Mouse (Mus musculus): ENCODE data around the gene Cyb5d2. TPM values are rescaled to one million over a fixed set of nuclear protein-coding genes. Genes with fewer than 3 reads are reported as not detected.

The Cyb5d2 gene
- polyA plus RNA-seq, 1 experiment from 2014 or later: 3.0 TPM

DNA sequence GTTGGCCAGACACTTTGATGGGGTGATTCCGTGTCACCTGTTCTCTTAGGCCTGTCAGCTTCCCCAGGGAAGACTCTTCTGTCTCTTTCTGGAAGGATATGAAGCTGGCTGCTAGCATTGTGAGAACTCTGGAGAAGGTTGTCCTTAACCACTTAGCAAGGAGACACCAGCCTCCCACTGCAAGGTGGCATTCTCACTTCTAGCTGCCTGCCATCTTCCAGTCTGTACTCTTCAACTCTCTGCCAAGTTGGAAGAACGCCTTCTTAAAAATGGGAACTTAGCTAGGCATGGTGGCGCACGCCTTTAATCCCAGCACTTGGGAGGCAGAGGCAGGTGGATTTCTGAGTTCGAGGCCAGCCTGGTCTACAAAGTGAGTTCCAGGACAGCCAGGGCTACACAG is 17.7 kb upstream of the Cyb5d2 start:
- peaks cover 2% of the 10 kb centered on the region; the same call in 1 of the 2 replicates for H3K36me3 ChIP-seq (ENCODE audit: control insufficient read depth, insufficient read depth, low read length)
- whole genome bisulfite sequencing: 89% methylated on average over 5 of the region's 5 CpGs
- H3K27me3 ChIP-seq (ENCODE audit: control insufficient read depth, insufficient read depth, low read length): no peaks in the 10 kb centered on the region
- no peaks in the 10 kb centered on the region for H3K4me1 ChIP-seq (ENCODE audit: control insufficient read depth, insufficient read depth, low read length)
- no peak overlapping the region for H3K4me3 ChIP-seq (ENCODE audit: low read depth, low read length)
- no peak for ATAC-seq (ENCODE audit: low FRiP score)
- H3K4me2 ChIP-seq: no peak overlapping the region
- H3K9me3 ChIP-seq (ENCODE audit: control insufficient read depth, low read length): no peaks in the 10 kb centered on the region
- no peak overlapping the region for H3K9ac ChIP-seq (ENCODE audit: low read length)
- DNase-seq (ENCODE audit: low spot score, missing footprints): no peak
- H3K27ac ChIP-seq (ENCODE audit: low read depth, low read length): no peak overlapping the region

DNA sequence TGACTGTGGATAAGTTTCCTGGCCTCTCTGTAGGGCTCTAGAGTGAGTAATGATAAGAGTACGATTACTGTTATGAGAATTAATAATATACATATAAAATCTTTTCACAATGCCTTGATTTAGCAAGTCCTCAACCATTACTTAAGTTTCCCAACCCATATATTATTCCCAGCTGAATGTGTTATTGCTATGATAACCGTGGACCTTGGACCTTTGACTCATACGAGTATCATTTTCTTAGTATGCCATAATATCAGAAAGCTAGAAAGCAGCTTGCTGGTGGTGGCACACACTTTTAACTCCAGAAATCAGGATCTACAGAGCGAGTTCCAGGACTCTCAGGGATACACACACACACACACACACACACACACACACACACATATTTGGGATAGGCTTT is 12.1 kb upstream of the Cyb5d2 start:
- H3K36me3 ChIP-seq (ENCODE audit: control insufficient read depth, insufficient read depth, low read length): no peaks in the 10 kb centered on the region
- ATAC-seq (ENCODE audit: low FRiP score) (no peak), DNase-seq (ENCODE audit: low spot score, missing footprints) (no peak)
- no peak overlapping the region for H3K4me3 ChIP-seq (ENCODE audit: low read depth, low read length)
- H3K4me1 ChIP-seq (ENCODE audit: control insufficient read depth, insufficient read depth, low read length): no peaks in the 10 kb centered on the region
- WGBS: 88% methylated on average over 4 of the region's 4 CpGs
- H3K9me3 ChIP-seq (ENCODE audit: control insufficient read depth, low read length): no peaks in the 10 kb centered on the region
- no peaks in the 10 kb centered on the region for H3K27me3 ChIP-seq (ENCODE audit: control insufficient read depth, insufficient read depth, low read length)
- no peak overlapping the region for H3K27ac ChIP-seq (ENCODE audit: low read depth, low read length)
- no peak overlapping the region for H3K4me2 ChIP-seq
- no peak overlapping the region for H3K9ac ChIP-seq (ENCODE audit: low read length)

DNA sequence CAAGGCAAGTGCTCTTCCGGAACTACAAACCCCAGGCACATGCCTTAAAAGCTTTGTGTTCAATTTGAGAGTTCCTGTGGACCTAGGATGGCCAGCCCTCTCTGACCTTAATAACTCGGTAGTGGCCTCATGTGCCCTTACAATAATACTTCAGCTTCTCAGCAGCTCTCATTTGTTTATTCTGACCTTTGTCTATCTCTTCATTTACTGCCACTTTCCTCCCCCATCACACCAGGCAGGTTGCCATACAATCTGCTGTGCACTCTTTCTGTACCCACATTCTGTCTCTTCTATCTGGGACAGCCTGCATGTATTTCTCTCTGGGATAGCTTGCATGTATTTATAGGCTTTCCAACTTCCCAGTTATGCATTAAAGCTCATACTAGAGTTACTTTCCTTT is 10.6 kb upstream of the Cyb5d2 start:
- Histone ChIP-seq H3K27ac (ENCODE audit: low read depth, low read length) (no peak overlapping the region), H3K4me1 (ENCODE audit: control insufficient read depth, insufficient read depth, low read length) (no peaks in the 10 kb centered on the region), H3K27me3 (ENCODE audit: control insufficient read depth, insufficient read depth, low read length) (no peaks in the 10 kb centered on the region), H3K9ac (ENCODE audit: low read length) (no peak overlapping the region), H3K36me3 (ENCODE audit: control insufficient read depth, insufficient read depth, low read length) (no peaks in the 10 kb centered on the region), H3K9me3 (ENCODE audit: control insufficient read depth, low read length) (no peaks in the 10 kb centered on the region), H3K4me2 (no peak overlapping the region), H3K4me3 (ENCODE audit: low read depth, low read length) (no peak overlapping the region)
- DNase-seq (ENCODE audit: low spot score, missing footprints) (no peak), ATAC-seq (ENCODE audit: low FRiP score) (no peak)
- 62% methylated on average over 2 of the region's 2 CpGs for WGBS

DNA sequence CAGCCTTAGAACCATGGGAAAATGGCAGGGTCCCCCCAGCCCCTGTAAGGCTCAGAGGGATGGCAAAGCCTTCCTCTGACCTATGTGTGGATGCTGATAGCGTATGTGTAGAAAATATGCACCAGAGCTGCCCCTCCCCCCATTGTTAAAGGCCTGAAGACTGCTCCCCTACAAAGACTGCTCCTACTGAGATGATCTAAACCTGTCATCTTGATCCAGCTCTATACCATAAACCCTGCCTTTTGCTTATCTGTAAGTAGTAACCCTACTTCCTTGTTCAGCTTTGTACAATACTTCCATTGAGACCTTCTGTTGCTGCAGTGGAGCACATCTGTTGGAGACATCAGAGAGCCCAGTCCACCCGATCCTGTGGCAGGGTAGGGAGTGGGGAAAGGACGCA is 9.3 kb upstream of the Cyb5d2 start:
- no peak for ATAC-seq (ENCODE audit: low FRiP score)
- 89% methylated on average over 3 of the region's 3 CpGs for WGBS
- no peak overlapping the region for H3K4me3 ChIP-seq (ENCODE audit: low read depth, low read length)

DNA sequence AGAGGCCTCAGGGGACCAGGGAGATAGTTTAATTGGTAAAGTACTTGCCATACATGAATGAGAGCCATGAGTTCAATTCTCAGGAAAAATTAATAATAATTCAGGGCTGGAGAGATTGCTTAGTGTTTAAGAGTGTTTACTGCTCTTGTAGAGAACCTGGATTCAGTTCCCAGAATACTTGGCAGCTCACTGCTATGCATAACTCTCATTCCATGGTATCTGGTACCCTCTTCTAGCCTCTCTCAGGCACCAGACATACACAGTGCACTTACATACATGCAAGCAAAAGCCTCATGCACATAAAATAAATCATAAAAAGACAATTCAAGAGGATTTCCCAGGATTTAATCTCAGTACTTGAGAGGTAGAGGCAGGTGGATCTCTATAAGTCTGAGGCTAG is 8.6 kb upstream of the Cyb5d2 start:
- ATAC-seq (ENCODE audit: low FRiP score): no peak
- Histone ChIP-seq H3K4me3 (ENCODE audit: low read depth, low read length) (no peak overlapping the region), H3K4me2 (no peak overlapping the region), H3K9ac (ENCODE audit: low read length) (no peak overlapping the region), H3K4me1 (ENCODE audit: control insufficient read depth, insufficient read depth, low read length) (no peaks in the 10 kb centered on the region), H3K27ac (ENCODE audit: low read depth, low read length) (no peak overlapping the region), H3K36me3 (ENCODE audit: control insufficient read depth, insufficient read depth, low read length) (no peaks in the 10 kb centered on the region), H3K9me3 (ENCODE audit: control insufficient read depth, low read length) (no peaks in the 10 kb centered on the region), H3K27me3 (ENCODE audit: control insufficient read depth, insufficient read depth, low read length) (no peaks in the 10 kb centered on the region)
- DNase-seq (ENCODE audit: low spot score, missing footprints): no peak

More for the DNA sequence above, 9.3 kb upstream of the Cyb5d2 start:
- Histone ChIP-seq H3K27me3 (ENCODE audit: control insufficient read depth, insufficient read depth, low read length) (no peaks in the 10 kb centered on the region), H3K36me3 (ENCODE audit: control insufficient read depth, insufficient read depth, low read length) (no peaks in the 10 kb centered on the region), H3K9ac (ENCODE audit: low read length) (no peak overlapping the region), H3K4me1 (ENCODE audit: control insufficient read depth, insufficient read depth, low read length) (no peaks in the 10 kb centered on the region), H3K9me3 (ENCODE audit: control insufficient read depth, low read length) (no peaks in the 10 kb centered on the region), H3K27ac (ENCODE audit: low read depth, low read length) (no peak overlapping the region), H3K4me2 (no peak overlapping the region)
- no peak for DNase-seq (ENCODE audit: low spot score, missing footprints)

DNA sequence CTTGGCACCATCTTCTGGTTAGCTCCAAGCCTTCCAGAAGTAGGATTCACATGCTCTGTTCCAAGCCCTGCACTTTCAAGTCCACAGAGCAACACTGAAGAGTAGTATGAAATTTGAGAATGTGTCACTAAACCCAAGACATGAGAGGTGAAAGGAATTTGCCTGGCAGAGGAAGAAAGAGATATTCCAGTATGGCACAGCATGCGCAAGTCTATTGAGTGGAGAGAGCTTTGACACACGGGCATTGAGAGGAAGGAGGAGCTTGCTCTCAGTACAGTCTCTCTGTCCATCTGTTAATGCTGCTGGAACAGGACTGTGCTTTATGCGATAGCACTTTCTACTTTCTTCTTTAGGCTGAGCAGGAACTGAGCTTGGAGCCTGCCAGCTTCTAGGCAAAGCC is 7.1 kb upstream of the Cyb5d2 start:
- DNase-seq (ENCODE audit: low spot score, missing footprints): no peak
- ATAC-seq (ENCODE audit: low FRiP score): no peak
- Histone ChIP-seq H3K4me2 (no peak overlapping the region), H3K4me1 (ENCODE audit: control insufficient read depth, insufficient read depth, low read length) (no peaks in the 10 kb centered on the region), H3K9me3 (ENCODE audit: control insufficient read depth, low read length) (no peaks in the 10 kb centered on the region), H3K27me3 (ENCODE audit: control insufficient read depth, insufficient read depth, low read length) (no peaks in the 10 kb centered on the region), H3K9ac (ENCODE audit: low read length) (no peak overlapping the region), H3K36me3 (ENCODE audit: control insufficient read depth, insufficient read depth, low read length) (no peaks in the 10 kb centered on the region), H3K27ac (ENCODE audit: low read depth, low read length) (no peak overlapping the region), H3K4me3 (ENCODE audit: low read depth, low read length) (no peak overlapping the region)
- 92% methylated on average over 3 of the region's 3 CpGs for WGBS

DNA sequence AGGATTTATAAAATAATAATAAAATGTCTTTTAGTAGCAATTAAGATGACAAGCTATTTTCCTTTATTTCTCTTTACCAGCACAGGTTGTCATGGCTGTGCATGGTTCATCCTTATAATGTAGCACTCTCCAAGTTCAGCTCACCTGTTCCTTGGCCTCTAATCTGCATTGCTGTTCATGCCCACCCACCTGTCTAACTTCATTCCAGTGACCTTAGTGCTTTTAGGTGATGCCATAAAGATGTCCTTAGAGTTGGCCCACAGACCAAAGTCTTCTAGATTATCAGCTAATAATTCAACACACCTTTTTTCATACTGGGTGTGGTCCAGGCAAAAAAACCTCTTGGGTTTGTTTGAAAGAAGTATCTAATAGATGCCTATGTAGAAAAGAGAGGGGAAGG is 5.2 kb upstream of the Cyb5d2 start:
- peaks cover 2% of the 10 kb centered on the region; the same call in 1 of the 2 replicates for H3K4me1 ChIP-seq (ENCODE audit: control insufficient read depth, insufficient read depth, low read length)
- no peak overlapping the region for H3K4me3 ChIP-seq (ENCODE audit: low read depth, low read length)
- no peak overlapping the region for H3K9ac ChIP-seq (ENCODE audit: low read length)
- H3K4me2 ChIP-seq: no peak overlapping the region
- ATAC-seq (ENCODE audit: low FRiP score) (no peak), DNase-seq (ENCODE audit: low spot score, missing footprints) (no peak)
- H3K36me3 ChIP-seq (ENCODE audit: control insufficient read depth, insufficient read depth, low read length): no peaks in the 10 kb centered on the region
- no peaks in the 10 kb centered on the region for H3K9me3 ChIP-seq (ENCODE audit: control insufficient read depth, low read length)
- H3K27ac ChIP-seq (ENCODE audit: low read depth, low read length): no peak overlapping the region
- H3K27me3 ChIP-seq (ENCODE audit: control insufficient read depth, insufficient read depth, low read length): no peaks in the 10 kb centered on the region

DNA sequence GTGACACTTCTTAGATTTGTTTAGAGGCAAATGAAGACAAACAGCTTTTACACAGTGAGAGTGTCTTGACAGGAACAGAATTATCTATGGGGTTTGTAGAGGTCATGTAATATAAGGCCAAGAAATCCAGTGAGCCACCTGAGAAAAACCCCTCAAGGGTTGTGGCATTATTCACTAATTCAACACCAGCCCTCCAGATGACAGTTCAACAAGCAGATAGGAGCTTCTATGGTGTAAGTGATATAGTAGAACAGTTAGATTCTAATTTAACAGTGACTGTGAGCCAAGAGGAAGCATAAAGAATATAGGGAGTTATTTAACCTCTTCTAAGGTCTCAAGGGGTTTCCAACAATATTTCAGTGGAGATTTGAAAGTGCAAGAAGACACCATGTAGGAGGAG is 2.2 kb upstream of the Cyb5d2 start:
- DNase-seq (ENCODE audit: low spot score, missing footprints) (no peak), ATAC-seq (ENCODE audit: low FRiP score) (no peak)
- Histone ChIP-seq H3K9ac (ENCODE audit: low read length) (no peak overlapping the region), H3K4me2 (no peak overlapping the region), H3K27ac (ENCODE audit: low read depth, low read length) (no peak overlapping the region), H3K9me3 (ENCODE audit: control insufficient read depth, low read length) (no peaks in the 10 kb centered on the region), H3K4me1 (ENCODE audit: control insufficient read depth, insufficient read depth, low read length) (peaks cover 2% of the 10 kb centered on the region; the same call in 1 of the 2 replicates), H3K27me3 (ENCODE audit: control insufficient read depth, insufficient read depth, low read length) (no peaks in the 10 kb centered on the region), H3K4me3 (ENCODE audit: low read depth, low read length) (no peak overlapping the region), H3K36me3 (ENCODE audit: control insufficient read depth, insufficient read depth, low read length) (no peaks in the 10 kb centered on the region)

DNA sequence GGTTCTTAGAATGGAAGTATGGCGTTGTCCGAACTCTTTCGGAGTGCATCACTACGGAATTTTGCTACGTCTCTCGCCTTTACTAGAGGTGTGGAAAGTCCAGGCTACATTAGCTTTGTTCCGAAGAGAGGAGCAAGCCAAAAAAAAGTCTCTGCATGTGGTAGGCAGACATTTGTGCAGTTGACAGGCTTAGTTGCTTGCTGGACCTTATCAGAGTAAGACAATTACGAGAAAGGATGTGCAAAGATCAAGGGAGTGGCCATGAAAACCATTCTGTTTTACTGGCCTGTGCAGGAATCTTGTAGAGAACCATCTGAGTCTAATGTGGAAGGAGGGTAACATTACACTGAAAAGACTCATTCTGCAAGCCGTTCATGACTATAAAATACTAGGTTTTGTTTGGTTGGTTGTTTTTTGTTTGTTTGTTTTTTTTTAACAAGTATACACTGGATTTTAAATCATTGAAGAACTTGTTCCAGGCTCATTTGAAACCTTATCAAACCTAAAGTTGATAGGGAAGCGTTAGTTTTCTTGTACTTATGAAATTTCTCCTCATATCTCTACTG is 914 bp upstream of the Cyb5d2 start:
- no peak overlapping the region for H3K27ac ChIP-seq (ENCODE audit: low read depth, low read length)

More for the DNA sequence above, 914 bp upstream of the Cyb5d2 start:
- no peak for ATAC-seq (ENCODE audit: low FRiP score)
- Histone ChIP-seq H3K36me3 (ENCODE audit: control insufficient read depth, insufficient read depth, low read length) (no peaks in the 10 kb centered on the region), H3K9ac (ENCODE audit: low read length) (peak overlapping the region; percentile 74), H3K4me1 (ENCODE audit: control insufficient read depth, insufficient read depth, low read length) (peaks cover 2% of the 10 kb centered on the region; the same call in 1 of the 2 replicates), H3K4me2 (peak overlapping the region; percentile 64), H3K4me3 (ENCODE audit: low read depth, low read length) (peak overlapping the region; percentile 95), H3K9me3 (ENCODE audit: control insufficient read depth, low read length) (no peaks in the 10 kb centered on the region), H3K27me3 (ENCODE audit: control insufficient read depth, insufficient read depth, low read length) (no peaks in the 10 kb centered on the region)
- 23% methylated on average over 10 of the region's 10 CpGs for WGBS
- peak; percentile 82 for DNase-seq (ENCODE audit: low spot score, missing footprints)

Measured in midbrain, embryonic 11.5 days (tissue).